Mouse (Mus musculus): Measurements from ENCODE around the gene Asic1. TPM values are rescaled to one million over a fixed set of nuclear protein-coding genes. Genes with fewer than 3 reads are reported as not detected.
"Not testable (repeated sequence)": the region's sequence is repeated elsewhere in the genome, so short reads cannot be mapped to it uniquely, and the experiment has no call there.

Gene Asic1
- polyA plus RNA-seq, 1 experiment from 2014 or later: 29.0 TPM

- DNase-seq (ENCODE audit: low spot score): no peak
- WGBS: 44% methylated on average over 2 of the region's 2 CpGs
- H3K27me3 ChIP-seq (ENCODE audit: insufficient read depth, poor library complexity, severe bottlenecking): peaks cover 28% of the 10 kb centered on the region
- no peak overlapping the region for H3K4me3 ChIP-seq
- H3K9me3 ChIP-seq: no peaks in the 10 kb centered on the region
- H3K4me1 ChIP-seq (replicated peaks): peaks cover 48% of the 10 kb centered on the region
- H3K27ac ChIP-seq: no peak overlapping the region
- peaks cover 30% of the 10 kb centered on the region; the same call in 1 of the 2 replicates for H3K36me3 ChIP-seq
Measured at GRCm38 (mm10) chr15:99697309-99697708, 27.1 kb downstream of the Asic1 start.

- 44% methylated on average over 20 of the region's 20 CpGs for WGBS
- peaks cover 28% of the 10 kb centered on the region for H3K27me3 ChIP-seq (ENCODE audit: insufficient read depth, poor library complexity, severe bottlenecking)
- H3K9me3 ChIP-seq: no peaks in the 10 kb centered on the region
- no peak overlapping the region for H3K4me3 ChIP-seq
- no peak overlapping the region for H3K27ac ChIP-seq
- no peak for DNase-seq (ENCODE audit: low spot score)
- H3K4me1 ChIP-seq (replicated peaks): peaks cover 54% of the 10 kb centered on the region
- H3K36me3 ChIP-seq: peaks cover 37% of the 10 kb centered on the region
Measured at GRCm38 (mm10) chr15:99698533-99699085, 28.4 kb downstream of the Asic1 start.

GRCm38 (mm10) chr15:99699715-99700114 is 29.5 kb downstream of the Asic1 start:
- H3K4me1 ChIP-seq (replicated peaks): peaks cover 59% of the 10 kb centered on the region
- H3K27ac ChIP-seq: no peak overlapping the region
- DNase-seq (ENCODE audit: low spot score): no peak
- WGBS: 88% methylated on average over 10 of the region's 10 CpGs
- H3K36me3 ChIP-seq: peaks cover 48% of the 10 kb centered on the region
- H3K4me3 ChIP-seq: no peak overlapping the region
- H3K27me3 ChIP-seq (ENCODE audit: insufficient read depth, poor library complexity, severe bottlenecking): peaks cover 28% of the 10 kb centered on the region
- H3K9me3 ChIP-seq: no peaks in the 10 kb centered on the region

GRCm38 (mm10) chr15:99700219-99701106 is 30.3 kb downstream of the Asic1 start:
- WGBS: 89% methylated on average over 18 of the region's 18 CpGs
- H3K4me3 ChIP-seq: no peak overlapping the region

GRCm38 (mm10) chr15:99701640-99701998 is 31.5 kb downstream of the Asic1 start:
- not testable (repeated sequence) for DNase-seq (ENCODE audit: low spot score)
- H3K36me3 ChIP-seq: peaks cover 50% of the 10 kb centered on the region
- 48% methylated on average over 16 of the region's 16 CpGs for WGBS

More at GRCm38 (mm10) chr15:99700219-99701106, 30.3 kb downstream of the Asic1 start:
- H3K4me1 ChIP-seq (replicated peaks): peaks cover 59% of the 10 kb centered on the region
- H3K27me3 ChIP-seq (ENCODE audit: insufficient read depth, poor library complexity, severe bottlenecking): peaks cover 28% of the 10 kb centered on the region
- H3K27ac ChIP-seq: no peak overlapping the region
- DNase-seq (ENCODE audit: low spot score): no peak
- no peaks in the 10 kb centered on the region for H3K9me3 ChIP-seq
- H3K36me3 ChIP-seq: peaks cover 49% of the 10 kb centered on the region

GRCm38 (mm10) chr15:99701999-99702900 is 32.1 kb downstream of the Asic1 start, which contains the start of gene Smarcd1:
Gene Smarcd1, plus strand, starts transcription at chr15:99702129.
- peaks cover 18% of the 10 kb centered on the region for H3K27me3 ChIP-seq (ENCODE audit: insufficient read depth, poor library complexity, severe bottlenecking)
- under 1% methylated on average over 71 of the region's 71 CpGs for WGBS
- no peaks in the 10 kb centered on the region for H3K9me3 ChIP-seq
- DNase-seq (ENCODE audit: low spot score): peak; percentile 98
- H3K27ac ChIP-seq: peak within 1 kb of the TSS; percentile 100
- H3K4me3 ChIP-seq: peak within 1 kb of the TSS; percentile 88
- peaks cover 56% of the 10 kb centered on the region for H3K4me1 ChIP-seq (replicated peaks)
- H3K36me3 ChIP-seq: peaks cover 51% of the 10 kb centered on the region

More at GRCm38 (mm10) chr15:99701640-99701998, 31.5 kb downstream of the Asic1 start:
- peak overlapping the region; percentile 88 for H3K4me3 ChIP-seq
- peaks cover 59% of the 10 kb centered on the region for H3K4me1 ChIP-seq (replicated peaks)
- not testable (repeated sequence) for H3K9me3 ChIP-seq
- H3K27ac ChIP-seq: peak overlapping the region; percentile 100
- H3K27me3 ChIP-seq (ENCODE audit: insufficient read depth, poor library complexity, severe bottlenecking): peaks cover 25% of the 10 kb centered on the region

GRCm38 (mm10) chr15:99703104-99703503 is 32.9 kb downstream of the Asic1 start:
- Histone ChIP-seq H3K9me3 (no peaks in the 10 kb centered on the region), H3K4me3 (peak overlapping the region; percentile 88), H3K27ac (peak overlapping the region; percentile 100), H3K4me1 (replicated peaks) (peaks cover 56% of the 10 kb centered on the region), H3K36me3 (peaks cover 57% of the 10 kb centered on the region), H3K27me3 (ENCODE audit: insufficient read depth, poor library complexity, severe bottlenecking) (peaks cover 10% of the 10 kb centered on the region)
- 56% methylated on average over 9 of the region's 9 CpGs for WGBS
- DNase-seq (ENCODE audit: low spot score): no peak

- 0 out of 2 replicates have a peak, but pooled peaks cover 5% of the 10 kb centered on the region for H3K27me3 ChIP-seq (ENCODE audit: insufficient read depth, poor library complexity, severe bottlenecking)
- peak overlapping the region; percentile 100 for H3K27ac ChIP-seq
- peak overlapping the region; percentile 88 for H3K4me3 ChIP-seq
- peaks cover 62% of the 10 kb centered on the region for H3K36me3 ChIP-seq
- peaks cover 53% of the 10 kb centered on the region for H3K4me1 ChIP-seq (replicated peaks)
- no peak for DNase-seq (ENCODE audit: low spot score)
- H3K9me3 ChIP-seq: no peaks in the 10 kb centered on the region
- 67% methylated on average over 5 of the region's 5 CpGs for WGBS
Measured at GRCm38 (mm10) chr15:99703676-99704040, 33.5 kb downstream of the Asic1 start.

- H3K36me3 ChIP-seq: peaks cover 67% of the 10 kb centered on the region
- no peak for DNase-seq (ENCODE audit: low spot score)
Measured at GRCm38 (mm10) chr15:99704041-99704681, 34.0 kb downstream of the Asic1 start.

GRCm38 (mm10) chr15:99704881-99705280 is 34.7 kb downstream of the Asic1 start:
- Histone ChIP-seq H3K27me3 (ENCODE audit: insufficient read depth, poor library complexity, severe bottlenecking) (no peaks in the 10 kb centered on the region), H3K27ac (peak overlapping the region; percentile 100), H3K4me3 (peak overlapping the region; percentile 88), H3K36me3 (peaks cover 70% of the 10 kb centered on the region), H3K9me3 (no peaks in the 10 kb centered on the region), H3K4me1 (replicated peaks) (peaks cover 47% of the 10 kb centered on the region)
- peak; percentile 30 for DNase-seq (ENCODE audit: low spot score)
- 36% methylated on average over 7 of the region's 7 CpGs for WGBS

More at GRCm38 (mm10) chr15:99704041-99704681, 34.0 kb downstream of the Asic1 start:
- 25% methylated on average over 23 of the region's 23 CpGs for WGBS
- Histone ChIP-seq H3K4me1 (replicated peaks) (peaks cover 48% of the 10 kb centered on the region), H3K4me3 (peak overlapping the region; percentile 88), H3K9me3 (no peaks in the 10 kb centered on the region), H3K27me3 (ENCODE audit: insufficient read depth, poor library complexity, severe bottlenecking) (0 out of 2 replicates have a peak, but pooled peaks cover under 1% of the 10 kb centered on the region), H3K27ac (peak overlapping the region; percentile 100)

GRCm38 (mm10) chr15:99705440-99706048 is 35.4 kb downstream of the Asic1 start, which contains the start of gene Gm17349:
Gene Gm17349, minus strand, starts transcription at chr15:99705490.
- Histone ChIP-seq H3K4me1 (replicated peaks) (peaks cover 42% of the 10 kb centered on the region), H3K4me3 (peak within 1 kb of the TSS; percentile 88), H3K9me3 (no peaks in the 10 kb centered on the region), H3K27me3 (ENCODE audit: insufficient read depth, poor library complexity, severe bottlenecking) (no peaks in the 10 kb centered on the region), H3K36me3 (peaks cover 74% of the 10 kb centered on the region), H3K27ac (peak within 1 kb of the TSS; percentile 100)
- WGBS: 66% methylated on average over 11 of the region's 11 CpGs
- peak; percentile 68 for DNase-seq (ENCODE audit: low spot score)

Measured in hindbrain, embryonic 10.5 days (tissue).